Mouse (Mus musculus) kidney, embryonic 16.5 days (tissue): Measurements from ENCODE around the gene Ubtd2. TPM values are rescaled to one million over a fixed set of nuclear protein-coding genes. Genes with fewer than 3 reads are reported as not detected.

Experiments
- ATAC-seq: fragments of 200-750 bp; cut with Nextera tagmentation; 2 replicates; pipeline ENCODE4 v1.8.0; 2017; ENCODE audit warnings: moderate TSS enrichment; ENCODE audit not compliant: low FRiP score, low TSS enrichment
- H3K27ac ChIP-seq: fragments of 300-500 bp; sonication (generic); 2 replicates; pipeline ENCODE4 v1.5.1; 2014; ENCODE audit warnings: low read length
- H3K27me3 ChIP-seq: fragments of 300-500 bp; sonication (generic); 2 replicates; pipeline ENCODE4 v1.6.1; 2014; ENCODE audit warnings: low read length, control low read depth, mixed read lengths; ENCODE audit not compliant: insufficient read depth
- H3K36me3 ChIP-seq: fragments of 300-500 bp; sonication (generic); 2 replicates; pipeline ENCODE4 v1.6.1; 2014; ENCODE audit warnings: low read length, control low read depth, mixed read lengths; ENCODE audit not compliant: insufficient read depth
- H3K4me1 ChIP-seq: fragments of 300-500 bp; sonication (generic); 2 replicates; pipeline ENCODE4 v1.6.1; 2014; ENCODE audit warnings: low read length, control low read depth, mixed read lengths; ENCODE audit not compliant: insufficient read depth
- H3K4me2 ChIP-seq: fragments of 300-500 bp; sonication (generic); replicated peaks from 2 replicates; pipeline ENCODE4 v1.6.1; 2014; ENCODE audit warnings: low read depth, low read length
- H3K4me3 ChIP-seq: fragments of 300-500 bp; sonication (generic); 2 replicates; pipeline ENCODE4 v1.5.1; 2014; ENCODE audit warnings: mild to moderate bottlenecking, low read length
- H3K9ac ChIP-seq: fragments of 300-500 bp; sonication (generic); replicated peaks from 2 replicates; pipeline ENCODE4 v1.6.1; 2014; ENCODE audit warnings: low read length
- H3K9me3 ChIP-seq: fragments of 300-500 bp; sonication (generic); 2 replicates; pipeline ENCODE4 v1.6.1; 2016; ENCODE audit warnings: low read length, control low read depth
- WGBS: fragments of 180-500 bp; shearing (Covaris S2); extraction: QIAGEN DNeasy Blood & Tissue Kit; methylation state at CpG from one replicate; pipeline ENCODE4 v1.1.7; 2014; 5-methylcytosine and 5-hydroxymethylcytosine counted together
- polyA plus RNA-seq: library from polyadenylated mRNA; unstranded; fragments of >200 nt; fragmentation: Nextera tagmentation; extraction: Ambion mirVana; gene quantifications from 2 replicates; pipeline ENCODE4 v1.2.1, GENCODE M21; 2015

Gene Ubtd2
- polyA plus RNA-seq, 1 experiment from 2014 or later, result 45.6 TPM

GRCm38 (mm10) chr11:32566184-32566583, 111.0 kb downstream of the Ubtd2 start:
- Histone ChIP-seq H3K27me3 (no peaks in the 10 kb centered on the region), H3K4me3 (no peak overlapping the region), H3K4me1 (peaks cover 17% of the 10 kb centered on the region), H3K4me2 (no peak overlapping the region), H3K27ac (no peak overlapping the region), H3K36me3 (no peaks in the 10 kb centered on the region), H3K9ac (no peak overlapping the region), H3K9me3 (no peaks in the 10 kb centered on the region; the same call in 1 of the 2 replicates)
- ATAC-seq, result no peak
- 79% methylated on average over 6 of the region's 6 CpGs for WGBS

Other genes with a start within 250 kb of the Ubtd2 start
- gene Snrnp25, start 250.0 kb upstream of the Ubtd2 start, polyA plus RNA-seq, result 56.6 and 61.1 TPM in 2 replicates
- 61.9 and 62.1 TPM in 2 replicates for gene Rhbdf1, start 233.1 kb upstream of the Ubtd2 start, polyA plus RNA-seq
- 38.3 and 42.4 TPM in 2 replicates for gene Mpg, start 228.9 kb upstream of the Ubtd2 start, polyA plus RNA-seq
- 50.2 and 50.8 TPM in 2 replicates for gene Nprl3, start 187.7 kb upstream of the Ubtd2 start, polyA plus RNA-seq
- 20.0 and 23.7 TPM in 2 replicates for gene Hba-x, start 179.0 kb upstream of the Ubtd2 start, polyA plus RNA-seq
- gene Hba-a1, start 171.9 kb upstream of the Ubtd2 start, polyA plus RNA-seq, result 4,198 and 4,493 TPM in 2 replicates
- gene Hbq1b, start 168.4 kb upstream of the Ubtd2 start, polyA plus RNA-seq, result 1.1 and 1.5 TPM in 2 replicates
- 10,418 and 11,416 TPM in 2 replicates for gene Hba-a2, start 158.9 kb upstream of the Ubtd2 start, polyA plus RNA-seq
- 0.37 and 0.78 TPM in 2 replicates for gene Hbq1a, start 155.3 kb upstream of the Ubtd2 start, polyA plus RNA-seq
- gene Sh3pxd2b, start 107.5 kb upstream of the Ubtd2 start, polyA plus RNA-seq, result 17.7 and 20.8 TPM in 2 replicates
- 0.47 and 0.68 TPM in 2 replicates for gene Efcab9, start 76.7 kb downstream of the Ubtd2 start, polyA plus RNA-seq
- 5.6 and 6.5 TPM in 2 replicates for gene Stk10, start 77.9 kb downstream of the Ubtd2 start, polyA plus RNA-seq
- gene Fbxw11, start 187.4 kb downstream of the Ubtd2 start, polyA plus RNA-seq, result 91.3 and 95.2 TPM in 2 replicates